Mouse (Mus musculus) myocyte (in vitro differentiated cells): Measurements from ENCODE around the gene Hmgcll1. TPM values are rescaled to one million over a fixed set of nuclear protein-coding genes. Genes with fewer than 3 reads are reported as not detected.

Experiments used
- H3K27me3 ChIP-seq: one replicate; pipeline ENCODE4 v1.6.1; 2011; ENCODE audit not compliant: control insufficient read depth, insufficient read depth, insufficient read length
- H3K36me3 ChIP-seq: one replicate; pipeline ENCODE4 v1.6.1; 2011; ENCODE audit not compliant: control insufficient read depth, insufficient read depth
- H3K4me2 ChIP-seq: one replicate; pipeline ENCODE4 v1.6.1; 2011; ENCODE audit warnings: low read depth, control low read depth
- H3K4me3 ChIP-seq: one replicate; pipeline ENCODE4 v1.5.1; 2011; ENCODE audit warnings: mild to moderate bottlenecking, control low read depth, moderate library complexity
- H3K79me2 ChIP-seq: one replicate; pipeline ENCODE4 v1.6.1; 2011; ENCODE audit not compliant: control insufficient read depth, insufficient read depth
- H3ac ChIP-seq: one replicate; pipeline ENCODE4 v1.6.1; 2011; ENCODE audit not compliant: control insufficient read depth, insufficient read length
- CEBPB ChIP-seq: IDR thresholded peaks from 2 replicates; pipeline ENCODE4 v1.6.1; 2011; ENCODE audit warnings: mild to moderate bottlenecking, moderate library complexity; ENCODE audit not compliant: poor library complexity, insufficient read depth, severe bottlenecking
- E2F4 ChIP-seq: IDR thresholded peaks from one replicate; pipeline ENCODE4 v1.6.1; 2011; ENCODE audit warnings: mild to moderate bottlenecking, control low read depth, moderate library complexity; ENCODE audit not compliant: insufficient read depth
- MAX ChIP-seq: IDR thresholded peaks from one replicate; pipeline ENCODE4 v1.6.1; 2011; ENCODE audit warnings: low read depth, mild to moderate bottlenecking, control low read depth
- MYOD1 ChIP-seq, 3 experiments: IDR thresholded peaks; one replicate each; pipeline ENCODE4 v1.6.1; 2011; ENCODE audit warnings: control low read depth in 2 of 3, low read depth in 2 of 3, mild to moderate bottlenecking in 2 of 3, moderate library complexity in 1 of 3; ENCODE audit not compliant: insufficient read length in 2 of 3, control insufficient read depth in 1 of 3
- MYOG ChIP-seq, 3 experiments: IDR thresholded peaks; one replicate each; pipeline ENCODE4 v1.6.1; 2011; ENCODE audit warnings: control low read depth in 2 of 3, low read depth in 2 of 3, mild to moderate bottlenecking in 2 of 3; ENCODE audit not compliant: insufficient read length in 2 of 3, control insufficient read depth in 1 of 3, insufficient read depth in 1 of 3
- POLR2A ChIP-seq: IDR thresholded peaks from one replicate; pipeline ENCODE4 v1.6.1; 2011; ENCODE audit warnings: low read depth, mild to moderate bottlenecking, control low read depth, moderate library complexity; ENCODE audit not compliant: insufficient read length
- POLR2AphosphoS2 ChIP-seq: IDR thresholded peaks from one replicate; pipeline ENCODE4 v1.6.1; 2011; ENCODE audit warnings: low read depth, control low read depth; ENCODE audit not compliant: insufficient read length
- REST ChIP-seq: IDR thresholded peaks from one replicate; pipeline ENCODE4 v1.6.1; 2011; ENCODE audit warnings: mild to moderate bottlenecking, control low read depth, moderate library complexity; ENCODE audit not compliant: insufficient read depth, insufficient read length
- SRF ChIP-seq: IDR thresholded peaks from one replicate; pipeline ENCODE4 v1.6.1; 2011; ENCODE audit warnings: low read depth; ENCODE audit not compliant: control insufficient read depth, insufficient read length
- TCF12 ChIP-seq: IDR thresholded peaks from one replicate; pipeline ENCODE4 v1.6.1; 2011; ENCODE audit warnings: mild to moderate bottlenecking, control low read depth; ENCODE audit not compliant: poor library complexity, insufficient read depth, severe bottlenecking
- TCF3 ChIP-seq: IDR thresholded peaks from one replicate; pipeline ENCODE4 v1.6.1; 2011; ENCODE audit warnings: low read depth, control low read depth; ENCODE audit not compliant: insufficient read length
- USF1 ChIP-seq: IDR thresholded peaks from one replicate; pipeline ENCODE4 v1.6.1; 2011; ENCODE audit warnings: low read depth, mild to moderate bottlenecking, control low read depth, moderate library complexity
- polyA plus RNA-seq: library from polyadenylated mRNA; unstranded; fragments of >200 nt; fragmentation: generic; extraction: Trizol; gene quantifications from one replicate; pipeline ENCODE4 v1.2.1, GENCODE M21; 2012; ENCODE audit warnings: missing spikeins

The Hmgcll1 gene
- polyA plus RNA-seq, 1 experiment: 0.14 TPM

GRCm38 (mm10) chr9:76162446-76162845, 147.8 kb downstream of the Hmgcll1 start:
- Histone ChIP-seq H3K27me3 (no peaks in the 10 kb centered on the region), H3K36me3 (no peaks in the 10 kb centered on the region), H3ac (no peak overlapping the region), H3K79me2 (no peaks in the 10 kb centered on the region), H3K4me3 (no peak overlapping the region), H3K4me2 (no peak overlapping the region)
- TF ChIP-seq REST: no peak
- TF ChIP-seq MYOD1 (IDR thresholded peaks at IDR 0.05; ENCODE audit: control insufficient read depth in 1 of 3, insufficient read length in 2 of 3, low read depth in 2 of 3): no peak
- no peak for TF ChIP-seq MYOG (IDR thresholded peaks at IDR 0.05; ENCODE audit: control insufficient read depth in 1 of 3, insufficient read depth in 1 of 3, insufficient read length in 2 of 3, low read depth in 2 of 3)
- no peak for TF ChIP-seq USF1
- TF ChIP-seq MAX: no peak
- TF ChIP-seq TCF12: no peak
- TF ChIP-seq E2F4: no peak
- no peak for TF ChIP-seq SRF
- no peak for TF ChIP-seq POLR2AphosphoS2
- no peak for TF ChIP-seq CEBPB

GRCm38 (mm10) chr9:76168355-76168754, 153.7 kb downstream of the Hmgcll1 start:
- Histone ChIP-seq H3K4me3 (no peak overlapping the region), H3ac (no peak overlapping the region), H3K36me3 (no peaks in the 10 kb centered on the region), H3K4me2 (no peak overlapping the region), H3K79me2 (no peaks in the 10 kb centered on the region), H3K27me3 (no peaks in the 10 kb centered on the region)
- TF ChIP-seq MAX: no peak
- TF ChIP-seq MYOD1 (IDR thresholded peaks at IDR 0.05; ENCODE audit: control insufficient read depth in 1 of 3, insufficient read length in 2 of 3, low read depth in 2 of 3): no peak
- TF ChIP-seq SRF: no peak
- no peak for TF ChIP-seq REST
- no peak for TF ChIP-seq CEBPB
- TF ChIP-seq POLR2AphosphoS2: no peak
- TF ChIP-seq TCF3: no peak
- TF ChIP-seq POLR2A: no peak
- TF ChIP-seq MYOG (IDR thresholded peaks at IDR 0.05; ENCODE audit: control insufficient read depth in 1 of 3, insufficient read depth in 1 of 3, insufficient read length in 2 of 3, low read depth in 2 of 3): no peak
- TF ChIP-seq TCF12: no peak
- no peak for TF ChIP-seq E2F4
- no peak for TF ChIP-seq USF1

GRCm38 (mm10) chr9:76172686-76173295, 158.1 kb downstream of the Hmgcll1 start:
- Histone ChIP-seq H3K4me3 (no peak overlapping the region), H3K79me2 (no peaks in the 10 kb centered on the region), H3K36me3 (no peaks in the 10 kb centered on the region), H3ac (no peak overlapping the region), H3K27me3 (no peaks in the 10 kb centered on the region), H3K4me2 (no peak overlapping the region)
- TF ChIP-seq TCF3: no peak
- no peak for TF ChIP-seq MYOG (IDR thresholded peaks at IDR 0.05; ENCODE audit: control insufficient read depth in 1 of 3, insufficient read depth in 1 of 3, insufficient read length in 2 of 3, low read depth in 2 of 3)
- TF ChIP-seq E2F4: no peak
- TF ChIP-seq POLR2A: no peak
- no peak for TF ChIP-seq REST
- TF ChIP-seq MYOD1 (IDR thresholded peaks at IDR 0.05; ENCODE audit: control insufficient read depth in 1 of 3, insufficient read length in 2 of 3, low read depth in 2 of 3): no peak
- TF ChIP-seq USF1: no peak
- no peak for TF ChIP-seq POLR2AphosphoS2

GRCm38 (mm10) chr9:76179221-76179620, 164.6 kb downstream of the Hmgcll1 start:
- Histone ChIP-seq H3K79me2 (no peaks in the 10 kb centered on the region), H3K4me2 (no peak overlapping the region), H3K36me3 (no peaks in the 10 kb centered on the region), H3ac (no peak overlapping the region), H3K4me3 (no peak overlapping the region), H3K27me3 (no peaks in the 10 kb centered on the region)
- TF ChIP-seq E2F4 (no peak), MYOG (IDR thresholded peaks at IDR 0.05; ENCODE audit: control insufficient read depth in 1 of 3, insufficient read depth in 1 of 3, insufficient read length in 2 of 3, low read depth in 2 of 3) (no peak), TCF3 (no peak), MYOD1 (IDR thresholded peaks at IDR 0.05; ENCODE audit: control insufficient read depth in 1 of 3, insufficient read length in 2 of 3, low read depth in 2 of 3) (no peak), POLR2AphosphoS2 (no peak), POLR2A (no peak), TCF12 (no peak), REST (no peak), SRF (no peak), CEBPB (no peak), MAX (no peak), USF1 (no peak)

Other genes with a start within 250 kb of the Hmgcll1 start
- gene Bmp5, start 239.5 kb upstream of the Hmgcll1 start, polyA plus RNA-seq: not detected
- gene Gfral, start 198.8 kb downstream of the Hmgcll1 start, polyA plus RNA-seq: 0.18 TPM